Mouse (Mus musculus): ENCODE results near the gene Slc29a1.
"Not testable (repeated sequence)": the region's sequence is repeated elsewhere in the genome, so short reads cannot be mapped to it uniquely, and the experiment has no call there.

The Slc29a1 gene

GRCm38 (mm10) chr17:45599446-45600242 is at the start of gene Slc29a1:
TSS of gene Slc29a1 (minus strand) at chr17:45599606.
- DNase-seq (ENCODE audit: low spot score), result peak; percentile 70

- DNase-seq (ENCODE audit: low spot score), result no peak
Observed at GRCm38 (mm10) chr17:45644185-45644584, 44.8 kb upstream of the Slc29a1 start.

- peak; percentile 57 for DNase-seq (ENCODE audit: low spot score)
Observed at GRCm38 (mm10) chr17:45642701-45643100, 43.3 kb upstream of the Slc29a1 start.

- no peak for DNase-seq (ENCODE audit: low spot score)
Observed at GRCm38 (mm10) chr17:45641981-45642380, 42.6 kb upstream of the Slc29a1 start.

- DNase-seq (ENCODE audit: low spot score), result no peak
Observed at GRCm38 (mm10) chr17:45638596-45639295, 39.3 kb upstream of the Slc29a1 start.

GRCm38 (mm10) chr17:45634033-45634432 is 34.6 kb upstream of the Slc29a1 start:
- DNase-seq (ENCODE audit: low spot score), result no peak

- no peak for DNase-seq (ENCODE audit: low spot score)
Observed at GRCm38 (mm10) chr17:45631940-45632339, 32.5 kb upstream of the Slc29a1 start.

GRCm38 (mm10) chr17:45630992-45631391 is 31.6 kb upstream of the Slc29a1 start:
- DNase-seq (ENCODE audit: low spot score), result no peak

GRCm38 (mm10) chr17:45629861-45630694 is 30.7 kb upstream of the Slc29a1 start:
- DNase-seq (ENCODE audit: low spot score), result peak; percentile 59

GRCm38 (mm10) chr17:45628885-45629855 is 29.8 kb upstream of the Slc29a1 start:
- no peak for DNase-seq (ENCODE audit: low spot score)

GRCm38 (mm10) chr17:45628160-45628559 is 28.8 kb upstream of the Slc29a1 start:
- DNase-seq (ENCODE audit: low spot score), result no peak

- peak; percentile 85 for DNase-seq (ENCODE audit: low spot score)
Observed at GRCm38 (mm10) chr17:45626577-45627134, 27.2 kb upstream of the Slc29a1 start.

GRCm38 (mm10) chr17:45623425-45623824 is 24.0 kb upstream of the Slc29a1 start:
- DNase-seq (ENCODE audit: low spot score), result not testable (repeated sequence)

- peak; percentile 29 for DNase-seq (ENCODE audit: low spot score)
Observed at GRCm38 (mm10) chr17:45619386-45620256, 20.2 kb upstream of the Slc29a1 start.

- peak; percentile 51 for DNase-seq (ENCODE audit: low spot score)
Observed at GRCm38 (mm10) chr17:45618941-45619385, 19.6 kb upstream of the Slc29a1 start.

- DNase-seq (ENCODE audit: low spot score), result no peak
Observed at GRCm38 (mm10) chr17:45617655-45618054, 18.2 kb upstream of the Slc29a1 start.

- DNase-seq (ENCODE audit: low spot score), result no peak
Observed at GRCm38 (mm10) chr17:45616679-45617078, 17.3 kb upstream of the Slc29a1 start.

- no peak for DNase-seq (ENCODE audit: low spot score)
Observed at GRCm38 (mm10) chr17:45616046-45616650, 16.7 kb upstream of the Slc29a1 start.

GRCm38 (mm10) chr17:45612921-45613320 is 13.5 kb upstream of the Slc29a1 start:
- DNase-seq (ENCODE audit: low spot score), result peak; percentile 26

Data from lung, postnatal 25 days (tissue).